Mouse (Mus musculus) liver, embryonic 14.5 days (tissue): ENCODE results near the gene Shc2. TPM values are rescaled to one million over a fixed set of nuclear protein-coding genes. Genes with fewer than 3 reads are reported as not detected.

Experiments used
- ATAC-seq: fragments of 200-750 bp; cut with Nextera tagmentation; 2 replicates; pipeline ENCODE4 v1.8.0; 2017; ENCODE audit warnings: moderate number of reproducible peaks, mild to moderate bottlenecking, moderate library complexity; ENCODE audit not compliant: insufficient read depth
- DNase-seq, 3 experiments: peaks; one replicate each; pipeline ENCODE4 v3.0.0-alpha.2; 2012 to 2013; ENCODE audit warnings: low read depth in 3 of 3, low spot score in 3 of 3
- H3K27ac ChIP-seq: fragments of 300-500 bp; sonication (generic); 2 replicates; pipeline ENCODE4 v1.5.1; 2014; ENCODE audit warnings: moderate library complexity, mild to moderate bottlenecking, control low read depth, inconsistent platforms
- H3K27me3 ChIP-seq: fragments of 300-500 bp; sonication (generic); 2 replicates; pipeline ENCODE4 v1.6.1; 2014; ENCODE audit warnings: mild to moderate bottlenecking, low read length, moderate library complexity; ENCODE audit not compliant: control insufficient read depth, insufficient read depth
- H3K36me3 ChIP-seq: fragments of 300-500 bp; sonication (generic); replicated peaks from 2 replicates; pipeline ENCODE4 v1.6.1; 2014; ENCODE audit warnings: low read depth; ENCODE audit not compliant: control insufficient read depth, insufficient read depth
- H3K4me1 ChIP-seq, 2 experiments: fragments of 200-500 bp in 1 of 2; fragments of 300-500 bp in 1 of 2; sonication (generic) in 1 of 2; replicated peaks; 2 replicates each; pipeline ENCODE4 v1.6.1; 2012 to 2014; ENCODE audit warnings: antibody characterized with exemption in 1 of 2, inconsistent platforms in 1 of 2, low read length in 1 of 2; ENCODE audit not compliant: control insufficient read depth in 2 of 2, insufficient read depth in 2 of 2
- H3K4me2 ChIP-seq: fragments of 300-500 bp; sonication (generic); 2 replicates; pipeline ENCODE4 v1.6.1; 2014; ENCODE audit warnings: low read depth, mild to moderate bottlenecking, control low read depth, moderate library complexity
- H3K4me3 ChIP-seq, 2 experiments: fragments of 200-500 bp in 1 of 2; fragments of 300-500 bp in 1 of 2; sonication (generic) in 1 of 2; 2 replicates each; pipeline ENCODE4 v1.5.1; 2012 to 2014; ENCODE audit warnings: low read depth in 2 of 2, low read length in 2 of 2, mild to moderate bottlenecking in 2 of 2, control low read depth in 1 of 2, inconsistent platforms in 1 of 2, moderate library complexity in 1 of 2; ENCODE audit not compliant: insufficient read depth in 1 of 2
- H3K9ac ChIP-seq: fragments of 300-500 bp; sonication (generic); replicated peaks from 2 replicates; pipeline ENCODE4 v1.6.1; 2014; ENCODE audit warnings: mild to moderate bottlenecking, control low read depth, moderate library complexity
- H3K9me3 ChIP-seq: fragments of 300-500 bp; sonication (generic); 2 replicates; pipeline ENCODE4 v1.6.1; 2016; ENCODE audit warnings: low read length, mixed read lengths; ENCODE audit not compliant: control insufficient read depth
- CTCF ChIP-seq: IDR thresholded peaks from 2 replicates; pipeline ENCODE4 v1.5.1; 2016; ENCODE audit warnings: antibody characterized with exemption, low read depth, control low read depth
- EP300 ChIP-seq: IDR thresholded peaks from 2 replicates; pipeline ENCODE4 v1.6.1; 2016; ENCODE audit warnings: antibody characterized with exemption, low read depth
- WGBS: fragments of 180-500 bp; shearing (Covaris S2); extraction: QIAGEN DNeasy Blood & Tissue Kit; methylation state at CpG from one replicate; pipeline ENCODE4 v1.1.7; 2014; ENCODE audit not compliant: insufficient replicate concordance; 5-methylcytosine and 5-hydroxymethylcytosine counted together
- polyA plus RNA-seq, 2 experiments: library from polyadenylated mRNA; depleted of rRNA in 1 of 2; stranded (reverse) in 1 of 2; unstranded in 1 of 2; fragments of >200 nt; fragmentation: Nextera tagmentation in 1 of 2; extraction: Ambion mirVana in 1 of 2; gene quantifications; 2 replicates each; pipeline versions ENCODE4 v1.2.1 to v1.2.3; 2012 to 2014

The Shc2 gene
- polyA plus RNA-seq (2012; rRNA removed) (0.17 TPM in 2 replicates), polyA plus RNA-seq (2014; fragmentation: Nextera tagmentation; extraction: Ambion mirVana) (0.05 TPM in 1 of 2 replicates, not detected in the other)

GRCm38 (mm10) chr10:79637128-79638110 lies at the start of gene Shc2:
Gene Shc2, minus strand, starts transcription at chr10:79637918.
- H3K27me3 ChIP-seq, result peaks cover 36% of the 10 kb centered on the region
- no peak for TF ChIP-seq EP300
- no peak for TF ChIP-seq CTCF
- H3K4me1 ChIP-seq, result no peaks in the 10 kb centered on the region
- DNase-seq (no peak), ATAC-seq (no peak)
- peak within 1 kb of the TSS; percentile 49 for H3K4me2 ChIP-seq
- 1% methylated on average over 111 of the region's 116 CpGs for WGBS
- H3K36me3 ChIP-seq, result no peaks in the 10 kb centered on the region
- no peak within 1 kb of the TSS for H3K9ac ChIP-seq
- H3K9me3 ChIP-seq, result no peaks in the 10 kb centered on the region
- no peak within 1 kb of the TSS for H3K27ac ChIP-seq
- H3K4me3 ChIP-seq, result peak within 1 kb of the TSS; percentile 24 to 33

DNA sequence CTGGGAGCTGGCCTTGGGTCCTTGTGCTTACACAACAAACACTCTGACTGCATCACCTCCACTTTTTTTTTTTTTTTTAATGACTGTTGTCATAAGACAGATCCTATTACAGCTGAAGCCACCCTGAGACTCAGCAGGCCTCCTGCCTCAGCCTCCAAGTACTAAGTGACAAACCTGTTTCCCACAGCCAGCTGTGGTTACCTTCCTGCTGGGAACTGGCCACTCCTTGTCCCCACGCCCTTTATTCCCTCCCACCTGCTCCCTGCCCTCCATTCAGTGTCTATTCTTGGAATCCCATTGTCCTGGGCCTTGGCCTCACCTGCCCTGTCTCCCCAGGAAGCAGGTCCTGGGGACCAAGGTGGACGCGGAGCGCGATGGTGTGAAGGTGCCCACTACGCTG lies 49.8 kb upstream of the Shc2 start:
- 86% methylated on average over 6 of the region's 6 CpGs for WGBS
- Histone ChIP-seq H3K27ac (no peak overlapping the region), H3K9me3 (no peaks in the 10 kb centered on the region; the same call in 1 of the 2 replicates), H3K4me3 (no peak overlapping the region), H3K9ac (no peak overlapping the region), H3K4me1 (peaks cover 16 to 17% of the 10 kb centered on the region in 2 experiments), H3K36me3 (peaks cover 44% of the 10 kb centered on the region), H3K4me2 (no peak overlapping the region), H3K27me3 (no peaks in the 10 kb centered on the region)
- ATAC-seq, result no peak
- TF ChIP-seq EP300 (no peak), CTCF (no peak)
- DNase-seq, result no peak

DNA sequence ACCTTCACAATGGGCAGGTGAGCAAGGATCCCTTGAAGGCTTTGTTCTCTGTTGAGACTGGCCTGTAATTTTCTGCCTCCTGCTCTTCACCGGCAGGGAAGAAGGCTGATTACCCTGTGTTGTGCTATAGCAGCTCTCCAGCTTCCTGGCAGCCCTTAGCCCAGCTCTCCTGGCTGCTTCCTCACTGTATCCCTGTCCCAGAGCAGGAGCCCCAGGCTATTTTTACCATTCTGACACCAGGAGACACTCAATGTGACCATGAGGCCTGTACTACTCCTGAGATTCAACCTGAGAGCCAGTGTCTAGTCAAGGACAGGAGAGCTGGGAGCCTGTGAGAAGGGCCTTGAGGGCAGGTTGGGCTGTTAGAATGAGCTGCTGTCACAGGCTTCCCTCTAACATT lies 49.0 kb upstream of the Shc2 start:
- H3K4me3 ChIP-seq, result no peak overlapping the region
- DNase-seq, result no peak
- no peak overlapping the region for H3K4me2 ChIP-seq
- 100% methylated on average over 1 of the region's 1 CpGs for WGBS
- TF ChIP-seq CTCF (no peak), EP300 (no peak)
- H3K4me1 ChIP-seq, result peaks cover 16 to 17% of the 10 kb centered on the region in 2 experiments
- no peaks in the 10 kb centered on the region for H3K9me3 ChIP-seq
- H3K27me3 ChIP-seq, result no peaks in the 10 kb centered on the region
- H3K36me3 ChIP-seq, result peaks cover 44% of the 10 kb centered on the region
- ATAC-seq, result no peak
- no peak overlapping the region for H3K27ac ChIP-seq
- no peak overlapping the region for H3K9ac ChIP-seq

DNA sequence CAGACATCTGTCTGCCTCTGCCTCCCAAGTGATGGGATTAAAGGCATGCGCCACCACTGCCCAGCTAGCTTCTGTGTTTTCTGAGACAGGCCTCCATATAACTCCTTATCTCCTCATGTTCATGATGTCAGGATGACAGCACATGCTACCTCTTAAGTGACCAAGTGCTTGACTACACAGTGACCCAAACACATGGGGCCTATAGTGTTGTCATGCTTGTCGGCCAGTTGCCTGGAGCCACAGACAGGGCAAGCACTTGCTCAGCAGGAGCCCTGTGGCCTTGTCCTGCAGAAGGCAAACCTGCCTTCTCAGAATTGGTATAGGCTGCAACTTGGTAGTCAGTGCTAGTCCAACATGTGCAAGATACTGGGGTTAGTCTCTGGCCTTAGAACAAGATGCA lies 48.5 kb upstream of the Shc2 start:
- ATAC-seq (no peak), DNase-seq (no peak)
- no peak overlapping the region for H3K27ac ChIP-seq
- WGBS, result 86% methylated on average over 2 of the region's 2 CpGs
- peaks cover 16 to 19% of the 10 kb centered on the region in 2 experiments for H3K4me1 ChIP-seq
- no peaks in the 10 kb centered on the region for H3K9me3 ChIP-seq
- H3K9ac ChIP-seq, result no peak overlapping the region
- peaks cover 44% of the 10 kb centered on the region for H3K36me3 ChIP-seq
- H3K4me2 ChIP-seq, result no peak overlapping the region
- TF ChIP-seq EP300 (no peak), CTCF (no peak)
- H3K4me3 ChIP-seq, result no peak overlapping the region
- no peaks in the 10 kb centered on the region for H3K27me3 ChIP-seq
